Comparison of ENCODE assay signal across 8 mouse cellular contexts in the genomic region with DNA sequence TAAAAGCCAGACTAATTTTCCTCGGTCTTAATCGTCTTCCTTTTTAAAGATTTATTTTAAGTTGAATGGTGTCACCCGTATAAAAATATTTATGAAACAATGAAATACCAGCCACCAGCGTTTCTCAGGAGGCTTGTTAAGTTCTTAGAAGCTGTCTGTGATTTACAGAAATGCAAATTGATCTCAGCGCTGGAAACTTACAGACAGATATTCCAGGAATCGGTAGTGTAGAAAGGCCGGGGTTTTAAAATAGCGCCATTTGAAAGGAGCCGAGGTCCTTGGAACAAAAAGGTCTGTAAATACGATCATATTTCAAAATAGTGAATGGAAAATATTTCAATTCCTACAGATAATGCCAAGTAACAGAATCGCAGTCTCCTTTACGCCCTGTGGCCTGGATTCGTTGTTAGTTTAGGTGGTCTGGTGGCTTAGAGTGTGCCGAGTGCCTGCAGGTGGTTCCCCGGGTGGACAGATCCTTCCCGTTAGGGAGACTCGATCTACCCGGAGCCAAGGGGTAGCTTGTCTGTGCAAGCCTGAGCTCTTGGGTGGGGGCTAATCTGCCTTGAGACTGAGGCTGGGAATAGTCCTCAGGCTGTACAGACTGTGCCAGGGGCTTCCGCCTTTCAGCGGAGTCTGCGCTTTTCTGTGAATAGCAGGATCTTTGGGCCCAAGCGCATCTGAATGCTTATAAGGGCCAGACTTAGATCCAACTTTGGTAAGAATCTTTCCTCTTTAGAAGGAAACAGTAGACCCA. TPM values are rescaled to one million over a fixed set of nuclear protein-coding genes. Genes with fewer than 3 reads are reported as not detected.
DNase-seq lines count a peak whose midpoint lies in the region; ATAC-seq and TF ChIP-seq lines count a peak whose summit lies in the region.

No protein-coding gene starts in this region.

- under 1% methylated on average over 22 of the region's 22 CpGs for WGBS in forebrain, embryonic 14.5 days
- under 1% methylated on average over 22 of the region's 22 CpGs for WGBS in hindbrain, embryonic 13.5 days
- WGBS in midbrain, embryonic 11.5 days = under 1% methylated on average over 22 of the region's 22 CpGs

- peak; percentile 60 for DNase-seq in Muller cell, postnatal 12 days (ENCODE audit: inconsistent ontology term)
- peak; percentile 87 for DNase-seq in brain, embryonic 14.5 days (ENCODE audit: low read depth)
- DNase-seq in forebrain, embryonic 14.5 days (ENCODE audit: low spot score) = peak; percentile 78
- peak; percentile 22 to 30 for DNase-seq in left cerebral cortex, postnatal 25 days (ENCODE audit: low spot score in 2 of 2)
- DNase-seq in midbrain, embryonic 11.5 days (ENCODE audit: low spot score, missing footprints) = peak; percentile 95
- DNase-seq in natural killer cell, adult 2 months (ENCODE audit: low spot score in 2 of 2) = no peak

- TF ChIP-seq CTCF in brain, embryonic 14.5 days (IDR thresholded peaks at IDR 0.05; ENCODE audit: borderline replicate concordance, extremely low read depth, insufficient read depth, insufficient read length) = no peak
- TF ChIP-seq CTCF in testis, adult 2 months (IDR thresholded peaks at IDR 0.05; ENCODE audit: control insufficient read depth, insufficient read depth, insufficient replicate concordance, low read depth, low read length) = no peak

- no peak for ATAC-seq in forebrain, embryonic 14.5 days
- no peak for ATAC-seq in hindbrain, embryonic 13.5 days (ENCODE audit: low FRiP score)
- ATAC-seq in midbrain, embryonic 11.5 days (ENCODE audit: low FRiP score) = no peak

- TF ChIP-seq POLR2A in brain, embryonic 14.5 days (IDR thresholded peaks at IDR 0.05; ENCODE audit: borderline replicate concordance, extremely low read depth, insufficient read depth, insufficient read length, poor library complexity, severe bottlenecking) = no peak
- no peak for TF ChIP-seq POLR2A in testis, adult 2 months (IDR thresholded peaks at IDR 0.05; ENCODE audit: control insufficient read depth, low read depth, low read length)

- peak overlapping the region; percentile 46; the same call in 1 of the 2 replicates for H3K27ac ChIP-seq in forebrain, embryonic 14.5 days (ENCODE audit: low read depth, low read length)
- H3K27ac ChIP-seq in hindbrain, embryonic 13.5 days = peak overlapping the region; percentile 88
- H3K27ac ChIP-seq in midbrain, embryonic 11.5 days (ENCODE audit: low read depth, low read length) = peak overlapping the region; percentile 1; the same call in 1 of the 2 replicates
- H3K27ac ChIP-seq in testis, adult 2 months (ENCODE audit: control insufficient read depth, insufficient read depth, low read depth, low read length) = no peak overlapping the region

- peaks cover 30% of the 10 kb centered on the region for H3K4me1 ChIP-seq in forebrain, embryonic 14.5 days (ENCODE audit: control insufficient read depth, insufficient read depth, low read length)
- peaks cover 56% of the 10 kb centered on the region for H3K4me1 ChIP-seq in hindbrain, embryonic 13.5 days (replicated peaks)
- H3K4me1 ChIP-seq in midbrain, embryonic 11.5 days (ENCODE audit: control insufficient read depth, insufficient read depth, low read length) = peaks cover 32% of the 10 kb centered on the region
- peaks cover 4% of the 10 kb centered on the region; the same call in 1 of the 2 replicates for H3K4me1 ChIP-seq in testis, adult 2 months (ENCODE audit: control insufficient read depth, insufficient read depth, low read length)

- H3K9me3 ChIP-seq in forebrain, embryonic 14.5 days (replicated peaks; ENCODE audit: control insufficient read depth, low read length) = no peaks in the 10 kb centered on the region
- no peaks in the 10 kb centered on the region for H3K9me3 ChIP-seq in hindbrain, embryonic 13.5 days
- no peaks in the 10 kb centered on the region for H3K9me3 ChIP-seq in midbrain, embryonic 11.5 days (ENCODE audit: control insufficient read depth, low read length)

- H3K4me2 ChIP-seq in forebrain, embryonic 14.5 days (ENCODE audit: low read length) = peak overlapping the region; percentile 88
- H3K4me2 ChIP-seq in hindbrain, embryonic 13.5 days = peak overlapping the region; percentile 81
- peak overlapping the region; percentile 90 for H3K4me2 ChIP-seq in midbrain, embryonic 11.5 days

- peak overlapping the region; percentile 88 for H3K9ac ChIP-seq in forebrain, embryonic 14.5 days (ENCODE audit: low read length)
- peak overlapping the region; percentile 89 for H3K9ac ChIP-seq in hindbrain, embryonic 13.5 days
- H3K9ac ChIP-seq in midbrain, embryonic 11.5 days (ENCODE audit: low read length) = peak overlapping the region; percentile 95

- H3K36me3 ChIP-seq in forebrain, embryonic 14.5 days (ENCODE audit: control insufficient read depth, insufficient read depth, low read length) = no peaks in the 10 kb centered on the region
- H3K36me3 ChIP-seq in hindbrain, embryonic 13.5 days = no peaks in the 10 kb centered on the region
- H3K36me3 ChIP-seq in midbrain, embryonic 11.5 days (ENCODE audit: control insufficient read depth, insufficient read depth, low read length) = no peaks in the 10 kb centered on the region
- no peaks in the 10 kb centered on the region for H3K36me3 ChIP-seq in testis, adult 2 months (ENCODE audit: control insufficient read depth, insufficient read depth, low read length)

- intact Hi-C loops in left cerebral cortex, postnatal 25 days (cut with DNase I) = loop anchor here (5.0 kb wide), 1 partner anchor 187 kb away; no protein-coding TSS in a partner anchor

- peak overlapping the region; percentile 83 for H3K4me3 ChIP-seq in forebrain, embryonic 14.5 days (ENCODE audit: low read depth, low read length)
- H3K4me3 ChIP-seq in hindbrain, embryonic 13.5 days = peak overlapping the region; percentile 84
- H3K4me3 ChIP-seq in midbrain, embryonic 11.5 days (ENCODE audit: low read depth, low read length) = peak overlapping the region; percentile 93
- peak overlapping the region; percentile 1; the same call in 1 of the 2 replicates for H3K4me3 ChIP-seq in testis, adult 2 months (ENCODE audit: control insufficient read depth, low read depth, low read length)

- no peaks in the 10 kb centered on the region for H3K27me3 ChIP-seq in forebrain, embryonic 14.5 days (replicated peaks; ENCODE audit: control insufficient read depth, insufficient read depth, low read length)
- H3K27me3 ChIP-seq in hindbrain, embryonic 13.5 days = peaks cover 6% of the 10 kb centered on the region; the same call in 1 of the 2 replicates
- no peaks in the 10 kb centered on the region for H3K27me3 ChIP-seq in midbrain, embryonic 11.5 days (ENCODE audit: control insufficient read depth, insufficient read depth, low read length)
- H3K27me3 ChIP-seq in testis, adult 2 months (ENCODE audit: control insufficient read depth, insufficient read depth, low read length) = no peaks in the 10 kb centered on the region; the same call in 1 of the 2 replicates

RNA-seq across cellular contexts. Expression of a gene that starts 1.6 kb away (rescaled TPM):
- polyA plus RNA-seq in brain, embryonic 14.5 days (2012; rRNA removed) = 21.2 and 27.2 TPM in 2 replicates
- 6.0 and 7.8 TPM in 2 replicates for polyA plus RNA-seq in forebrain, embryonic 14.5 days (2014; fragmentation: Nextera tagmentation; extraction: Ambion mirVana)
- 20.5 and 21.5 TPM in 2 replicates for polyA plus RNA-seq in hindbrain, embryonic 13.5 days (2015; fragmentation: Nextera tagmentation; extraction: Ambion mirVana)
- 10 to 100 TPM; 11.8 to 12.0 TPM for total RNA-seq in left cerebral cortex, postnatal 25 days (2021)
- polyA plus RNA-seq in midbrain, embryonic 11.5 days (2014; fragmentation: Nextera tagmentation; extraction: Ambion mirVana) = 12.3 and 14.3 TPM in 2 replicates
- polyA plus RNA-seq in testis, adult 2 months (2012; rRNA removed) = 2.1 and 2.3 TPM in 2 replicates

Comparison
In these comparisons a context has a peak if more than half of its experiments do, and no peak if none do; other contexts are left out.
1. DNase-seq: peak in Muller cell, postnatal 12 days (single experiment), brain, embryonic 14.5 days (single experiment), forebrain, embryonic 14.5 days (single experiment), left cerebral cortex, postnatal 25 days (2 of 2) and midbrain, embryonic 11.5 days (single experiment); none in natural killer cell, adult 2 months (0 of 2).
2. H3K4me3 ChIP-seq: peak in every context shown above with its lines; median percentile 93 in midbrain, embryonic 11.5 days; 84 in hindbrain, embryonic 13.5 days; 83 in forebrain, embryonic 14.5 days; 1 in testis, adult 2 months.
3. Peak in every context shown above with its lines, with median percentiles within 50 percentile points of each other: H3K4me2 ChIP-seq and H3K9ac ChIP-seq.